Mouse (Mus musculus) layer of hippocampus, adult 9-11 months (tissue): Measurements from ENCODE around the gene Nphp1.
A peak's percentile ranks its signal among the peaks of the same experiment; 100 is the strongest.

Experiments
- DNase-seq: peaks from one replicate; pipeline ENCODE4 v3.0.0; 2022

The Nphp1 gene

DNA sequence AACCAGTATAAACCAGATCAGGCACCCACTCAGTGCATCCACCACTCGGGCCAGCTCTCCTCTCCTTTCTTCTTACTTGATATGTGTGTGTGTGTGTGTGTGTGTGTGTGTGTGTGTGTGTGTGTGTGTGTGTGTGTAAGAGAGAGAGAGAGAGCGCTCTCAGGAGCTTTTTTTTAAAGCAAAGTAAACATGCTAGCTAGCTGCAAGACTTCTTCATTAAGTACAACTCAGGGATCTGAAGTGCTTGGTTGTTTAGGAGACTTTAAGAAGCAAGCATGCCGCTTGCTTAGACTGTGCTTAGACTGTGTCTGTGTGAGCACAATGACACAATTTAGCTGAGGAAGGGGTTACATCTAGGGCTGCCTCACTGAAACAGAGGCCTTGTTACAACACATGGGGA lies 46.1 kb downstream of the Nphp1 start:
- no peak for DNase-seq

DNA sequence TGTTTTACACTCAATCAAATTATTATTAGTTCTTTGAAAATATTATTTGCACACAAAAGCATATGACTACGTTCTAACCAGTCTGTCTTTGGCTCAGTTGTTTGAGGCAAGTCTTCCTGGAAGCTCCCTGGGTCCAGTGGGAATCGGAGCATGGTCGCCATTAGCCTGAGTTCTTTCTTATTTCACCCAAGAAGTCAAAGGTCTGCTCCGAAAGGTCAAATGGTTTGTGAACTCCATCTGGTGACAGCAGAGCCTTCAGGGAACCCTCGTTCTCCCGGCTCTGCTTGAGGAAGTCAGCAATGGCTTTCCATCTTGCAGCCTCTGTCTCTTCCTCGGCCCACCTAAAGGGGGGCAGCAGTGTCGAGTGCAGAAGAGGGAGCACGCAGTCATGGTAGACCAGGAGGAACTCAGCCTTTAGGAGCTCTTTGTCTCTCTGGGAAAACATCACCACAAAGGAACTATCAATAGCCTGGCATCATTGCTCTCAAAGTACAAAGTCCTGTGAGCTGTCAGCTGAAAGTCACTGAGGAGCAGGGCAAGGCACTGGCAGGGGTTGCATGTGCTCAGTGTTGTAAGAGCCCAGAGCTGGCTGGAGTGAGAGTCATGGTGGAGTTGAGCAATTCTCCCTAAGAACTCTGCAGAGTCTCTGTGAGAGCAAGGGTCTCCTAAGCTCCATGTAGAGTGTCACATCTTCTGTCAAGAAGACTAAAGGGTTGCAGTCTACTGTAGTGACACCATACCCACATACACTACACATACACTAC lies 47.8 kb downstream of the Nphp1 start:
- no peak for DNase-seq

- DNase-seq, result no peak
These were observed 50.8 kb downstream of the Nphp1 start for GRCm38 (mm10) chr2:127737885-127738284.

DNA sequence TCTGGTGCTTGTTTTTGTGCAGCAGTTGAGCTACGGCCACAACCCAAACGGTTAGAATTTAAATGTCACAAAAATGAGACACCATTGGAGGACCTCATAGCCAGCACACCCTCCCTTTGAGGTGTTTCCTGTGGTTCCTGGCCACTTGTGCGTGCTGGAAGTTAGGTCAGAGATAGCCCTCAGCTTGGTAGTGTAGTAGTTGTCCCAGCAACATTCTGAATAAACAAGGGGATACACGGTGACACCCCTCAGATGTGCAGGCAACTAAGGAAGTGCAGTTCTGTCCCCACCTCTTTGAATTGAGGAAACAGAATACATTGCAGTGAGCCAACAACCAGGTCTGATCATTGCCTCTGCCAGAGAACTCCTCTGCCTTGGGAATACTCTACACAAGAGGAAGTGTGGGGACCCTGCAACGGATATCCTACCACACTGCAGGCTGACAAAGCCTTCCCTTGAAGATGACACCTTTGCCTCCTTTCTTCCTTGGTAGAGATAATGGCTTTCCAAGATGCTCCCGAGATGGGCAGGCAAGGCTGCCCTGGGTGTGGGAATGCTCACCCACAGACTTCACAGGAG lies 52.0 kb downstream of the Nphp1 start:
- no peak for DNase-seq

DNA sequence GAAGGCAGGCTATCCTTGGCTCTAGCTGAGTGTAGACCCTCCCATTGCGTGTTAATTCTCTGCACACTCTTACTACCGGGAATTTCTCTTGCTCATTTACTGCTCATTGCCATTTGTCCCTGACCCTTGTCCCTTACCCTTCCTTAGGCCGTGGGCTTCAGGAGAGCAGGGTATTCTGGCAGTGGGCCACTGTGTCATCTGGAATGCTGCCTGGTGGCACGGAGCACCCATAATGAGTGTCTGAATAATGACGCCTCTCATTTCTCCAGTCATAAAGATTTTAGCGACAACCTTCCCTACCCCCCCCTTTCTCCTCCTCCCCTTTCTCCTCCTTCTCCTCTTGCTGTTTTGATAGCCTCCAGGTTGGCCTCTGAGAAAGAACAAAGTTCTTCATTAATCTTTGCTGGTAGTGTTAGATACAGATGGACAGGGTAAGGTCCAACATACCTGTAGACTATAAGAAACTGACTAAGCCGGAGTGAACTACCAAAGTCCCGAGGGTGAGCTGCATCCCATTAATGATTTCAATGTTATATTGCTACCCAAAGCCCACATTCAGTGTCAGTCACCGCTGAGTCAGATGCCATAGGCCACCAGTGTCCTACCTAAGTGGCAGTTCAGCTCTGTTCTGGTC lies 53.1 kb downstream of the Nphp1 start:
- no peak for DNase-seq

DNA sequence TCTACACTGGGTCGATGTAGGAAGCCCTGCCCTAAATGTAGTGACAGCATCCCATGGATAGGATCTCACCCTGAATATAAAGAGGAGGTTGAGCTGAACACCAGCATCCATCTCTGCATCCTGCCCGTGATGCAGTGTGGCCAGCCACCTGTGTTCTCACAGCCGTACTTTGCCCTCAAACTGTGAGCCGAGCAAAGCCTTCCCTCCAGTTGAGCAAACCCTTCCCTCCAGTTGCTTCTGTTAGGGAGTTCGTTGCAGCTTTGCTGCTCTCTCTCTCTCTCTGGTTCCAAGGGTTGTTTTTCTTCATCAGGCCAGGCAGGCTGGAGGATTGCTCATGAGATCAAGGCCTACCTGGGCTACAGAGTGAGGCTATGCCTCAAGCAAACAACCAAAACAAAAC lies 53.8 kb downstream of the Nphp1 start:
- no peak for DNase-seq

GRCm38 (mm10) chr2:127730301-127730997 lies 58.2 kb downstream of the Nphp1 start:
- no peak for DNase-seq

- DNase-seq, result no peak
These were observed 59.0 kb downstream of the Nphp1 start, which contains the start of gene Mall for GRCm38 (mm10) chr2:127729671-127730070. Mall (minus strand) TSS chr2:127729932.

- DNase-seq, result no peak
These were observed 59.8 kb downstream of the Nphp1 start for GRCm38 (mm10) chr2:127728661-127729450.

DNA sequence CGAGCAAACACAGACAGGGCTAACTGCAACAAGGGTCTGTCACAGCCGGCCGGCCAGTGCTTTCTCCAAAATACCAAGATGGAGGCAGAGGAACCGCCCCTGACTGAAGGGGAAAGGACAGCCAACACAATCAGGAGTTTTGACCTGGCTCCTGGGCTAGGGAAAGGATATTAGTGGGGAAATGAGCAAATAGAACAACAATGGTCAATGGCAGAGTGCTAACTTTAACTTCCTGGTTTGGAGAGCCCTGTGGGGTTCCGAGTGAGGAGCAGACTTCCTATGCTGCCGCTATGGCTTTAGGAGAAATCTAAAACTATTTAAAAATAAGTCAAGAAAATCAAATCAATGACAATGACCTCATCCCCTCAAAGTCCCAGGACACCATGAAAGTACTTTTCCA lies 60.6 kb downstream of the Nphp1 start:
- DNase-seq, result no peak

DNA sequence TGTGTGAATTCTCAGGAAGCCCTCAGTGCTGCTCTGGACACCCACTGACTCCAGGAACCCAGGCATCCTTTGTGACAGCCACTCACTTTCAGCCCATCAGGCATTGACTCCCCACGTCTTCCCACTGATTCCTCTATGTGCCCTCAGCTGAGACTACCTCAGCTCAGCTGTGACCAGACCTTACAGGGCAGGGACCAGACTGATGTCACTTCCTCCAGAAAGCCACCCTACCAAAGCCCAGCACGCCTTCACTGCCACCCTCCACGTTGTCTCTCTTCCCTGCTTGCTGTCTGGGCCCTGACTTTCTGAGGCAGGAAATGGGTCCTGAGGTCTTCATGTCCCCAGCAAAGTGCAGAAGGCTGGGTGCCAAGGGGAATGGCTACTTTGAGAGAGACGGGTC lies 65.5 kb downstream of the Nphp1 start:
- DNase-seq, result no peak

GRCm38 (mm10) chr2:127722176-127722892 lies 66.4 kb downstream of the Nphp1 start:
- peak; percentile 54 for DNase-seq

DNA sequence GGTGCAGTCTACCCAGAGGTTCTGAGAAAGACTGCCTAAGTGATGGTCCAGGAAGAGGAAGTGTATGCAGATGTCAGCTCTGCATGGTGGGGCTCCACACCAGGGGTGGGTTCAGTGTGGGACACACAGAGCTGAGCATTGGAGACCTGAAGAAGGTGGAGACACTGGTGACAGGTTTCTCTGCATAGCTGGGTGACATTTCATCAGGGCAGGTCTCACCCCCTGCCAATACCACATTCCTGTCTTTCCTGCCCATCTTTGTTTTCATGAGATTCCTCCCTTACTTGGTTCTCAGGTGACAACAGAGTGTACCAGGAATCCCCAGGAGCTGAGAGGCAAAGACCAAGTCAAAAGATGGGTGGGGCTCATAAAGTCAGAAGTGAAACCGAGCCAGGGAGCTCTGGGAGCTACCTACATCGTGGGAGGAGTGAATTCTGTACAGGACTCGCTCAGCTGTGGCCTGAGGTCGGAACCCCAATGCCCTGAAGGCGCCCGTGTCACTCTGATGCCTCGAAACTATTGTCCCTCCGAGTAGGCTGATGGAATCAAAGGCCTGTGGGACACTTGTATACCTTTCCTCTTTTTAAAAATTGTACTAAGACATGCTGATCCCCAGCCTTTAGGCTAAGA lies 69.7 kb downstream of the Nphp1 start:
- no peak for DNase-seq

GRCm38 (mm10) chr2:127714726-127715125 lies 74.0 kb downstream of the Nphp1 start:
- no peak for DNase-seq

DNA sequence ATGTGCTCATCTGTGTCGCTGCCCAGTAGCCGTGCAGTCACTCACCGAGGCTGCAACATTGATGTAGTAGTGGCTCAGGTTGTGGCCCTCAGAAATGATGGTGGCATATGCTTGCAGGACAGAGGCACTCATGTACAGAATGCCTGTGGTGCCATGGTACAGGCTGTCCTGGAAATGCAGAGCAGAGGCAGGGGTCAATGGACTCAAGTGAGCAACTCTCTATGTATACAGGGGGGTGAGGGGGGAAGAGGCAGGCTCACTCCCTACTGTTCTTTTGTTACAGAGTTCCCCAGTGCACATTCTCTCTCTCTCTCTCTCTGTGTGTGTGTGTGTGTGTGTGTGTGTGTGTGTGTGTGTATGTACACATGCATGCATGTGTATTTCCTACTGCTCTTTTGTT lies 79.9 kb downstream of the Nphp1 start:
- no peak for DNase-seq

DNA sequence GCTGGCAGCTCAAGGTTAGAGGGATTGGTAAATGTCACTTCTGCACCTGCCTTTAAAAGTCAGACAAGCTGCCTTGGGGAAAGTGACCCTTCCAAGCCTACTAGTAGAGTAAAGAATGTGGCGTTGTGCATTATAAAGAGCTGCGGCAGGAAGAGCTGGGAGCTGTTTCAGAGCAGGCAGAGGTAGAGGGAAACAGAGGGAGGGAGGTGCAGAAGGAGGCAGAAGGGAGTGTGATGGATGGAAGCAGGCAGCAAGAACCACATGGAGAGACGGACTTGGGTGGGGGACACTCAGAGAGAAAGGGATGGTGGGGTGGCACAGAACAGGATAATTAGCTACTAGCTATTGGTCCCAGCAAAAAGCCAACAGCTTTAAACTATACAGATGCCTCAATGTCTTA lies 80.6 kb downstream of the Nphp1 start:
- DNase-seq, result no peak

DNA sequence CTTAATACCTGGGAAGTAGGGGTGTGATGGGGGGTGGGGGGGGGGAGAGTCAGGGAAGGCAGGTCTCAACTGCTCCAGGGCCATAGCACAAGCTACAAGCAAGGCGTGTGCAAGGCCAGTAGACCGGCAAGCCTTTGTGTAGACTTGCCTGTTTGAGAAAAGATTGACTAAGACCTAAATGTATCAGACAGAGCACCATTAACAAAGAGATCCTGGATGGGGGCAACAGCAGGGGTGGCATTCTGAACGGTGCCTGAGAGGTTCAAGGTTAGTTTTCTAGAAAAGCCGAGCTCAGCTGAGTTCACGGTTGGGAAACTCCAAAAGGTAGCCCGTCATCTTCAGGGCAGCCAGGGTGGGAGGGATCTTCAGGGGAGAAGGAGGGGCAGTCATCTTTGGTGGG lies 83.4 kb downstream of the Nphp1 start:
- no peak for DNase-seq
